Mouse (Mus musculus) kidney, embryonic 14.5 days (tissue): ENCODE measurements around the gene Olfr149. TPM values are rescaled to one million over a fixed set of nuclear protein-coding genes. Genes with fewer than 3 reads are reported as not detected.
"Not testable (repeated sequence)": the region's sequence is repeated elsewhere in the genome, so short reads cannot be mapped to it uniquely, and the experiment has no call there.

Experiments used
- ATAC-seq: fragments of 200-750 bp; cut with Nextera tagmentation; 2 replicates; pipeline ENCODE4 v1.8.0; 2017; ENCODE audit warnings: moderate number of reproducible peaks, mild to moderate bottlenecking, moderate TSS enrichment, moderate library complexity; ENCODE audit not compliant: low FRiP score, low TSS enrichment
- H3K27ac ChIP-seq: fragments of 300-500 bp; sonication (generic); 2 replicates; pipeline ENCODE4 v1.5.1; 2014; ENCODE audit warnings: low read depth, mild to moderate bottlenecking, low read length, moderate library complexity, mixed read lengths
- H3K27me3 ChIP-seq: fragments of 300-500 bp; sonication (generic); 2 replicates; pipeline ENCODE4 v1.6.1; 2014; ENCODE audit warnings: mild to moderate bottlenecking, low read length; ENCODE audit not compliant: control insufficient read depth, insufficient read depth
- H3K36me3 ChIP-seq: fragments of 300-500 bp; sonication (generic); 2 replicates; pipeline ENCODE4 v1.6.1; 2014; ENCODE audit warnings: low read length, mixed read lengths; ENCODE audit not compliant: control insufficient read depth, insufficient read depth
- H3K4me1 ChIP-seq: fragments of 300-500 bp; sonication (generic); 2 replicates; pipeline ENCODE4 v1.6.1; 2014; ENCODE audit warnings: low read length, mixed read lengths; ENCODE audit not compliant: control insufficient read depth, insufficient read depth
- H3K4me2 ChIP-seq: fragments of 300-500 bp; sonication (generic); replicated peaks from 2 replicates; pipeline ENCODE4 v1.6.1; 2014; ENCODE audit warnings: low read depth, mild to moderate bottlenecking, low read length
- H3K4me3 ChIP-seq: fragments of 300-500 bp; sonication (generic); 2 replicates; pipeline ENCODE4 v1.5.1; 2014; ENCODE audit warnings: mild to moderate bottlenecking, low read length
- H3K9ac ChIP-seq: fragments of 300-500 bp; sonication (generic); 2 replicates; pipeline ENCODE4 v1.6.1; 2014; ENCODE audit warnings: low read depth, mild to moderate bottlenecking, low read length, moderate library complexity
- H3K9me3 ChIP-seq: fragments of 300-500 bp; sonication (generic); 2 replicates; pipeline ENCODE4 v1.6.1; 2016; ENCODE audit warnings: low read length; ENCODE audit not compliant: control insufficient read depth
- WGBS: fragments of 180-500 bp; shearing (Covaris S2); extraction: QIAGEN DNeasy Blood & Tissue Kit; methylation state at CpG from one replicate; pipeline ENCODE4 v1.1.7; 2014; 5-methylcytosine and 5-hydroxymethylcytosine counted together
- polyA plus RNA-seq: library from polyadenylated mRNA; unstranded; fragments of >200 nt; fragmentation: Nextera tagmentation; extraction: Ambion mirVana; gene quantifications from 2 replicates; pipeline ENCODE4 v1.2.1, GENCODE M21; 2014

The Olfr149 gene
- not detected in 2 replicates for polyA plus RNA-seq

GRCm38 (mm10) chr9:39707017-39707416 is at the start of gene Olfr149:
Gene Olfr149, minus strand, starts transcription at chr9:39707117.
- no peak for ATAC-seq

GRCm38 (mm10) chr9:39746428-39746827 is 39.5 kb upstream of the Olfr149 start:
- H3K4me3 ChIP-seq, result no peak overlapping the region
- H3K36me3 ChIP-seq, result no peaks in the 10 kb centered on the region
- no peak overlapping the region for H3K27ac ChIP-seq
- no peak overlapping the region for H3K4me2 ChIP-seq
- WGBS, result 87% methylated on average over 1 of the region's 1 CpGs
- no peaks in the 10 kb centered on the region for H3K4me1 ChIP-seq
- no peaks in the 10 kb centered on the region for H3K9me3 ChIP-seq
- ATAC-seq, result no peak
- no peak overlapping the region for H3K9ac ChIP-seq
- no peaks in the 10 kb centered on the region for H3K27me3 ChIP-seq

More at GRCm38 (mm10) chr9:39707017-39707416, at the start of gene Olfr149:
- H3K27ac ChIP-seq, result no peak within 1 kb of the TSS
- H3K9me3 ChIP-seq, result no peaks in the 10 kb centered on the region
- H3K4me1 ChIP-seq, result no peaks in the 10 kb centered on the region
- H3K9ac ChIP-seq, result no peak within 1 kb of the TSS
- H3K36me3 ChIP-seq, result no peaks in the 10 kb centered on the region
- no peak within 1 kb of the TSS for H3K4me3 ChIP-seq
- no peaks in the 10 kb centered on the region for H3K27me3 ChIP-seq
- H3K4me2 ChIP-seq, result no peak within 1 kb of the TSS

GRCm38 (mm10) chr9:39745949-39746348 is 39.0 kb upstream of the Olfr149 start, which contains the start of gene Olfr967:
Gene Olfr967, plus strand, starts transcription at chr9:39746249.
- H3K4me3 ChIP-seq, result no peak within 1 kb of the TSS
- no peaks in the 10 kb centered on the region for H3K27me3 ChIP-seq
- ATAC-seq, result no peak
- H3K27ac ChIP-seq, result no peak within 1 kb of the TSS
- no peaks in the 10 kb centered on the region for H3K36me3 ChIP-seq
- no peaks in the 10 kb centered on the region for H3K9me3 ChIP-seq
- no peak within 1 kb of the TSS for H3K9ac ChIP-seq
- H3K4me2 ChIP-seq, result no peak within 1 kb of the TSS
- no peaks in the 10 kb centered on the region for H3K4me1 ChIP-seq

- no peaks in the 10 kb centered on the region for H3K36me3 ChIP-seq
- ATAC-seq, result no peak
- H3K27ac ChIP-seq, result no peak overlapping the region
- no peaks in the 10 kb centered on the region for H3K9me3 ChIP-seq
- no peak overlapping the region for H3K4me3 ChIP-seq
- 92% methylated on average over 1 of the region's 1 CpGs for WGBS
- no peak overlapping the region for H3K4me2 ChIP-seq
- no peak overlapping the region for H3K9ac ChIP-seq
- H3K4me1 ChIP-seq, result no peaks in the 10 kb centered on the region
- H3K27me3 ChIP-seq, result no peaks in the 10 kb centered on the region
These were observed 33.8 kb upstream of the Olfr149 start for GRCm38 (mm10) chr9:39740741-39741140.

- Histone ChIP-seq H3K27me3 (no peaks in the 10 kb centered on the region), H3K4me1 (no peaks in the 10 kb centered on the region), H3K36me3 (no peaks in the 10 kb centered on the region), H3K9me3 (no peaks in the 10 kb centered on the region), H3K9ac (no peak within 1 kb of the TSS), H3K27ac (no peak within 1 kb of the TSS), H3K4me2 (no peak within 1 kb of the TSS), H3K4me3 (no peak within 1 kb of the TSS)
- no peak for ATAC-seq
These were observed 23.8 kb upstream of the Olfr149 start, which contains the start of gene Olfr150 for GRCm38 (mm10) chr9:39730678-39731077. Gene Olfr150, plus strand, starts transcription at chr9:39730978.

GRCm38 (mm10) chr9:39711053-39711452 is 4.1 kb upstream of the Olfr149 start, which contains the start of gene Olfr965:
Gene Olfr965, plus strand, starts transcription at chr9:39711353.
- Histone ChIP-seq H3K36me3 (no peaks in the 10 kb centered on the region), H3K4me3 (no peak within 1 kb of the TSS), H3K4me2 (no peak within 1 kb of the TSS), H3K4me1 (no peaks in the 10 kb centered on the region), H3K9ac (no peak within 1 kb of the TSS), H3K9me3 (no peaks in the 10 kb centered on the region), H3K27me3 (no peaks in the 10 kb centered on the region), H3K27ac (no peak within 1 kb of the TSS)
- ATAC-seq, result no peak

- H3K27me3 ChIP-seq, result no peaks in the 10 kb centered on the region
- H3K9me3 ChIP-seq, result no peaks in the 10 kb centered on the region
- H3K27ac ChIP-seq, result no peak overlapping the region
- WGBS, result 56% methylated on average over 3 of the region's 3 CpGs
- H3K4me1 ChIP-seq, result no peaks in the 10 kb centered on the region
- no peaks in the 10 kb centered on the region for H3K36me3 ChIP-seq
- ATAC-seq, result peak; percentile 82; the same call in 1 of the 2 replicates
- no peak overlapping the region for H3K9ac ChIP-seq
- H3K4me2 ChIP-seq, result no peak overlapping the region
- no peak overlapping the region for H3K4me3 ChIP-seq
These were observed 2.0 kb upstream of the Olfr149 start for GRCm38 (mm10) chr9:39708958-39709357.

GRCm38 (mm10) chr9:39701123-39701522 is 5.8 kb downstream of the Olfr149 start:
- ATAC-seq, H3K4me3 ChIP-seq, H3K36me3 ChIP-seq, H3K9ac ChIP-seq, H3K9me3 ChIP-seq, H3K27me3 ChIP-seq, H3K4me2 ChIP-seq, H3K4me1 ChIP-seq, H3K27ac ChIP-seq: not testable (repeated sequence)
- 87% methylated on average over 6 of the region's 8 CpGs for WGBS

- Histone ChIP-seq H3K27me3 (no peaks in the 10 kb centered on the region), H3K4me3 (no peak overlapping the region), H3K36me3 (no peaks in the 10 kb centered on the region), H3K4me1 (no peaks in the 10 kb centered on the region), H3K4me2 (no peak overlapping the region), H3K9ac (no peak overlapping the region), H3K9me3 (no peaks in the 10 kb centered on the region), H3K27ac (no peak overlapping the region)
- ATAC-seq, result no peak
- 65% methylated on average over 2 of the region's 2 CpGs for WGBS
These were observed 27.6 kb downstream of the Olfr149 start for GRCm38 (mm10) chr9:39679280-39679679.
